23 mouse cellular contexts compared by ENCODE assay signal in the genomic region with DNA sequence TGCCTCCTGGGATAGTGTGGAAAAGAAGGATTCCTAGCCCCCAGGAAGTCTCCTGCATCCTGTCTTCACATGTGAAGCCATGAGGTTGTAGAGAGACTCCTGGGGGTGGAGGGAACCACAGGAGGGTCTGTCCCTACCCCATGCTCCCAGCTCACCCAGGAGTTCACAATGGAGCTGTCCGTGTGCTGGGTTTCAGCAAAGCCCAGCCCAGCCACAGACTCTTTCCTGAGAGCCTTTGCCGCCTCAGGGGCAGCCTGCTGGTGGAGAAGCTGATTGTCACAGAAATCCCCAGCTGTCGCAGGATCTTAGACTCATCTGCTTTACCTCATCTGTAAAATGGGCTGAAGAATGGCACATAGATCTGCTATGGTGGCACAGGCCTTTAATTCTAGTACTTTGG. TPM values are rescaled to one million over a fixed set of nuclear protein-coding genes. Genes with fewer than 3 reads are reported as not detected.
DNase-seq lines count a peak whose midpoint lies in the region; ATAC-seq and TF ChIP-seq lines count a peak whose summit lies in the region.
"Had no signal": no experiment of that assay in that cellular context is flagged by ENCODE, and none has a peak within 500 bp of the region (broad histone marks: within the 10 kb centered on the region; RNA-seq: fewer than 3 reads in every experiment).

No protein-coding gene starts in this region.

- H3K27me3 ChIP-seq in hindbrain, embryonic 13.5 days = no peaks in the 10 kb centered on the region
- no peaks in the 10 kb centered on the region for H3K27me3 ChIP-seq in hindbrain, embryonic 11.5 days (ENCODE audit: control insufficient read depth, insufficient read depth, low read length)
- no peaks in the 10 kb centered on the region for H3K27me3 ChIP-seq in intestine, postnatal 0 days (replicated peaks; ENCODE audit: control insufficient read depth, insufficient read depth, low read length)
- H3K27me3 ChIP-seq: embryonic facial prominence, embryonic 12.5 days; embryonic facial prominence, embryonic 15.5 days; hindbrain, embryonic 15.5 days; intestine, embryonic 15.5 days had no signal

- H3K9ac ChIP-seq in hindbrain, embryonic 13.5 days = no peak overlapping the region
- H3K9ac ChIP-seq in hindbrain, embryonic 11.5 days (ENCODE audit: low read depth, low read length) = no peak overlapping the region
- no peak overlapping the region for H3K9ac ChIP-seq in intestine, postnatal 0 days (ENCODE audit: low read depth, low read length)
- H3K9ac ChIP-seq: embryonic facial prominence, embryonic 12.5 days; embryonic facial prominence, embryonic 15.5 days; forebrain, postnatal 0 days; hindbrain, embryonic 15.5 days; intestine, embryonic 15.5 days had no signal

- H3K27ac ChIP-seq in hindbrain, embryonic 13.5 days = 0 out of 2 replicates have a peak overlapping the region, but pooled peaks have one; percentile 12
- H3K27ac ChIP-seq in hindbrain, embryonic 11.5 days (ENCODE audit: low read depth, low read length) = no peak overlapping the region
- peak overlapping the region; percentile 77 for H3K27ac ChIP-seq in left cerebral cortex, adult 2 months
- 0 out of 2 replicates have a peak overlapping the region, but pooled peaks have one; percentile 54 for H3K27ac ChIP-seq in cortical plate, adult 2 months (ENCODE audit: insufficient read depth, low read length)
- H3K27ac ChIP-seq in intestine, postnatal 0 days (ENCODE audit: low read depth, low read length) = no peak overlapping the region
- H3K27ac ChIP-seq: embryonic facial prominence, embryonic 15.5 days; gastrocnemius, adult 2 months; hindbrain, embryonic 15.5 days; intestine, embryonic 15.5 days had no signal

- intact Hi-C loops in left cerebral cortex, adult 2 months (cut with DNase I) = no loop called here

- ATAC-seq in hindbrain, embryonic 13.5 days (ENCODE audit: low FRiP score) = no peak
- ATAC-seq in hindbrain, embryonic 11.5 days (ENCODE audit: low FRiP score) = no peak
- no peak for ATAC-seq in intestine, postnatal 0 days
- ATAC-seq: forebrain, embryonic 14.5 days; forebrain, postnatal 0 days; intestine, embryonic 15.5 days had no signal

- H3K4me2 ChIP-seq in hindbrain, embryonic 13.5 days = no peak overlapping the region
- no peak overlapping the region for H3K4me2 ChIP-seq in hindbrain, embryonic 11.5 days (replicated peaks; ENCODE audit: low read depth, low read length)
- H3K4me2 ChIP-seq in intestine, postnatal 0 days (replicated peaks; ENCODE audit: low read depth) = no peak overlapping the region
- H3K4me2 ChIP-seq: embryonic facial prominence, embryonic 12.5 days; embryonic facial prominence, embryonic 15.5 days; heart, embryonic 11.5 days; hindbrain, embryonic 15.5 days; intestine, embryonic 15.5 days had no signal

- no peak for TF ChIP-seq POLR2A in cortical plate, adult 2 months (IDR thresholded peaks at IDR 0.05; ENCODE audit: extremely low read depth, insufficient read depth, low read length)

- no peak for TF ChIP-seq CTCF in left cerebral cortex, adult 2 months (IDR thresholded peaks at IDR 0.05)
- no peak for TF ChIP-seq CTCF in cortical plate, adult 2 months (IDR thresholded peaks at IDR 0.05; ENCODE audit: extremely low read depth, insufficient read depth, low read length)
- no peak for TF ChIP-seq CTCF in intestine, postnatal 0 days (IDR thresholded peaks at IDR 0.05; ENCODE audit: low read depth)

- no peak overlapping the region for H3K4me3 ChIP-seq in hindbrain, embryonic 13.5 days
- H3K4me3 ChIP-seq in hindbrain, embryonic 11.5 days (ENCODE audit: low read depth, low read length) = no peak overlapping the region
- H3K4me3 ChIP-seq in left cerebral cortex, adult 2 months = no peak overlapping the region
- no peak overlapping the region for H3K4me3 ChIP-seq in cortical plate, adult 2 months (ENCODE audit: insufficient read depth, low read length)
- H3K4me3 ChIP-seq in intestine, postnatal 0 days (ENCODE audit: low read depth, low read length) = no peak overlapping the region
- H3K4me3 ChIP-seq: embryonic facial prominence, embryonic 12.5 days; embryonic facial prominence, embryonic 15.5 days; gastrocnemius, adult 2 months; hindbrain, embryonic 15.5 days; intestine, embryonic 15.5 days had no signal

- peaks cover 55% of the 10 kb centered on the region for H3K36me3 ChIP-seq in hindbrain, embryonic 13.5 days
- peaks cover 7% of the 10 kb centered on the region; the same call in 1 of the 2 replicates for H3K36me3 ChIP-seq in hindbrain, embryonic 11.5 days (ENCODE audit: control insufficient read depth, insufficient read depth, low read length)
- H3K36me3 ChIP-seq in intestine, postnatal 0 days (ENCODE audit: control insufficient read depth, insufficient read depth) = peaks cover 58% of the 10 kb centered on the region

- 0 out of 2 replicates have a peak, but pooled peaks cover 4% of the 10 kb centered on the region for H3K9me3 ChIP-seq in hindbrain, embryonic 13.5 days
- no peaks in the 10 kb centered on the region for H3K9me3 ChIP-seq in hindbrain, embryonic 11.5 days (ENCODE audit: control insufficient read depth, low read length)
- no peaks in the 10 kb centered on the region for H3K9me3 ChIP-seq in intestine, postnatal 0 days (ENCODE audit: control insufficient read depth)
- H3K9me3 ChIP-seq: embryonic facial prominence, embryonic 15.5 days; hindbrain, embryonic 15.5 days; intestine, embryonic 15.5 days had no signal

- no peak for DNase-seq in hindbrain, embryonic 11.5 days (ENCODE audit: low spot score)
- DNase-seq in left cerebral cortex, adult 2 months (ENCODE audit: extremely low spot score in 1 of 2, low spot score in 2 of 2) = no peak
- no peak for DNase-seq in left cerebral cortex, adult 8-10 months (ENCODE audit: low spot score in 2 of 2)
- DNase-seq in ES-CJ7 (ENCODE audit: low read depth, low spot score) = peak; percentile 54
- DNase-seq in cerebellum, adult 9-10 months = no peak
- DNase-seq: adrenal gland, adult 2 months; adrenal gland, postnatal 14 days; cerebellum, adult 11 months; cerebellum, adult 8-10 months; cerebellum, postnatal 14 days; forebrain, postnatal 0 days; gastrocnemius, adult 2 months; gastrocnemius, postnatal 14 days; heart, adult 11 months had no signal

- 86% methylated on average over 3 of the region's 3 CpGs for WGBS in hindbrain, embryonic 13.5 days
- 88% methylated on average over 3 of the region's 3 CpGs for WGBS in hindbrain, embryonic 11.5 days
- 94% methylated on average over 3 of the region's 3 CpGs for WGBS in intestine, postnatal 0 days

- H3K4me1 ChIP-seq in hindbrain, embryonic 13.5 days (replicated peaks) = peaks cover 54% of the 10 kb centered on the region
- peaks cover 6% of the 10 kb centered on the region for H3K4me1 ChIP-seq in hindbrain, embryonic 11.5 days (replicated peaks; ENCODE audit: control insufficient read depth, insufficient read depth, low read length)
- H3K4me1 ChIP-seq in cortical plate, adult 2 months (ENCODE audit: control insufficient read depth, insufficient read depth, low read length) = peaks cover 24% of the 10 kb centered on the region
- H3K4me1 ChIP-seq in intestine, postnatal 0 days (replicated peaks; ENCODE audit: control insufficient read depth, insufficient read depth, low read length) = peaks cover 17% of the 10 kb centered on the region

RNA-seq across cellular contexts. Expression of a gene that starts 18.9 kb away (rescaled TPM):
- 31.3 and 31.8 TPM in 2 replicates for polyA plus RNA-seq in hindbrain, embryonic 13.5 days (2015; fragmentation: Nextera tagmentation; extraction: Ambion mirVana)
- 13.0 and 14.4 TPM in 2 replicates for polyA plus RNA-seq in hindbrain, embryonic 11.5 days (2014; fragmentation: Nextera tagmentation; extraction: Ambion mirVana)
- 100 to 1,000 TPM; 133 to 134 TPM for total RNA-seq in left cerebral cortex, adult 2 months (2021)
- 100 to 1,000 TPM; 107 to 122 (median 115) TPM for total RNA-seq in left cerebral cortex, adult 8-10 months (2022)
- 83.8 and 95.0 TPM in 2 replicates for polyA plus RNA-seq in cortical plate, adult 2 months (2012; rRNA removed)
- polyA plus RNA-seq in intestine, postnatal 0 days (2015; fragmentation: Nextera tagmentation; extraction: Ambion mirVana) = 23.9 and 25.1 TPM in 2 replicates

Comparison
In these comparisons a context has a peak if more than half of its experiments do, and no peak if none do; other contexts are left out.
1. H3K27ac ChIP-seq: peak in hindbrain, embryonic 13.5 days (single experiment), left cerebral cortex, adult 2 months (single experiment) and cortical plate, adult 2 months (single experiment); none in hindbrain, embryonic 11.5 days (single experiment) and intestine, postnatal 0 days (single experiment).